Mouse (Mus musculus): ENCODE measurements around the gene Smim10l2a. TPM values are rescaled to one million over a fixed set of nuclear protein-coding genes. Genes with fewer than 3 reads are reported as not detected.

Gene Smim10l2a
- polyA plus RNA-seq, 1 experiment from 2014 or later, result 5.9 TPM

Other genes starting within 250 kb of the Smim10l2a start
- 0.64 TPM in 1 of 2 replicates, not detected in the other for gene 3830403N18Rik, start 238.0 kb upstream of the Smim10l2a start, polyA plus RNA-seq (2016; fragmentation: Nextera tagmentation; extraction: Ambion mirVana)
- gene Gm773, start 161.7 kb upstream of the Smim10l2a start, polyA plus RNA-seq (2016; fragmentation: Nextera tagmentation; extraction: Ambion mirVana), result not detected in 2 replicates
- 5.1 and 7.0 TPM in 2 replicates for gene Zfp449, start 28.2 kb upstream of the Smim10l2a start, polyA plus RNA-seq (2016; fragmentation: Nextera tagmentation; extraction: Ambion mirVana)
- 1.4 and 1.5 TPM in 2 replicates for gene Gm2174, start 73.4 kb downstream of the Smim10l2a start, polyA plus RNA-seq (2016; fragmentation: Nextera tagmentation; extraction: Ambion mirVana)
- gene Ints6l, start 80.3 kb downstream of the Smim10l2a start, polyA plus RNA-seq (2016; fragmentation: Nextera tagmentation; extraction: Ambion mirVana), result 21.2 and 24.1 TPM in 2 replicates
- not detected in 2 replicates for gene Gm10477, start 150.2 kb downstream of the Smim10l2a start, polyA plus RNA-seq (2016; fragmentation: Nextera tagmentation; extraction: Ambion mirVana)
- not detected in 2 replicates for gene Gm648, start 175.0 kb downstream of the Smim10l2a start, polyA plus RNA-seq (2016; fragmentation: Nextera tagmentation; extraction: Ambion mirVana)
- gene Mmgt1, start 223.5 kb downstream of the Smim10l2a start, polyA plus RNA-seq (2016; fragmentation: Nextera tagmentation; extraction: Ambion mirVana), result 42.7 and 42.8 TPM in 2 replicates
- gene Slc9a6, start 235.2 kb downstream of the Smim10l2a start, polyA plus RNA-seq (2016; fragmentation: Nextera tagmentation; extraction: Ambion mirVana), result 9.3 and 10.2 TPM in 2 replicates

Measured in forebrain, embryonic 10.5 days (tissue).